Mouse (Mus musculus) spleen, adult 2 months (tissue): ENCODE data around the gene Sobp.

ENCODE experiments used
- CTCF ChIP-seq: fragments of 200-500 bp; IDR thresholded peaks from 2 replicates; pipeline ENCODE4 v1.5.1; 2011; ENCODE audit warnings: mild to moderate bottlenecking, inconsistent platforms; ENCODE audit not compliant: insufficient read depth, insufficient read length, insufficient replicate concordance; ENCODE audit errors: extremely low read depth
- POLR2A ChIP-seq: fragments of 200-500 bp; IDR thresholded peaks from 2 replicates; pipeline ENCODE4 v1.6.1; 2011; ENCODE audit warnings: low read depth, low read length, inconsistent platforms

- TF ChIP-seq CTCF (no peak), POLR2A (no peak)
These were observed 220.7 kb downstream of the Sobp start for GRCm38 (mm10) chr10:42953601-42954000.
